Mouse (Mus musculus): Measurements from ENCODE around the gene Serinc3.
"Not testable (repeated sequence)": the region's sequence is repeated elsewhere in the genome, so short reads cannot be mapped to it uniquely, and the experiment has no call there.

Gene Serinc3

DNA sequence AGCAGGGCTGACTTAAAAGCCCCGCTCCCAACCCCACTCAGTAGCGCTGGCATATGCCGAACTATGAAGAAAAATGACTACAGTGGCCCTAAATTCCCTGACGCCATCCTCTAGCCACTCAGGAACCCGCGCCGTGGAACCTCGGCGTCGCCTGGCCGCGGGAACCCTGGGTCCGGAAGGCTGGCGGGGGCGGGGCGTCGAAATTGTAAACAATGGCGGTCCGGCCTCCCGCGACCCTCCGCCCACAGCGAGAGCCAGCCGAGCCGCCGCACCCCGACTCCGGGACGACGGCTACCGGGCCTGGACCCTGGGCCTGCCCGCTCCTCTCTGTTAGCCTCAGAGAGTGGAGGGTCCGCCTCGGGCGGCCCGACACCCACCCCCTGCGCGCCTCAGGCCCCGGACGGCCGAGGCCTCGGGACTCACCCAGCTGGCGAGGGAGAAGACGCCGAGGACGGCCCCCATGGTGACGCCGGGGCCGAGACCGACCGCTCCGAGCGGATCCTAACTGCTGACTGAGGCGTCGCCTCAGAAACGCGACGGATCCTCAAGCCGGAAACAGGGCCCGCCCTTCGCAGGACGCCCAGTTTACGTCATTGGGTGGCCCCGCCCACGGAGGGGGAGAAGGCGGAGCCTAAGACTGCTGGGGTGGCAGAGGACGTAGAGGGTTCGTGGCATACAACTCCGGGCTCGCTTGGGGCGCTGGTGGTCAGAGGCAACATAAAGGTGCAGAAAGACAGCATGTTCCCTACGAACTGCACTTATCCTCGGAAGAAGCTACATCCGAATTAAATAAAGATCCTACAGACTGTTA, at the start of gene Serinc3:
Serinc3 (minus strand) TSS at position 557 of the 811 bp plus-strand sequence.
- in situ Hi-C loops (cut with MboI; ENCODE audit: low pct_unique_long_range_greater_than_20kb in 1 of 2, low sequenced_read_pairs in 2 of 2, unreplicated experiment in 1 of 2), result no loop called here

DNA sequence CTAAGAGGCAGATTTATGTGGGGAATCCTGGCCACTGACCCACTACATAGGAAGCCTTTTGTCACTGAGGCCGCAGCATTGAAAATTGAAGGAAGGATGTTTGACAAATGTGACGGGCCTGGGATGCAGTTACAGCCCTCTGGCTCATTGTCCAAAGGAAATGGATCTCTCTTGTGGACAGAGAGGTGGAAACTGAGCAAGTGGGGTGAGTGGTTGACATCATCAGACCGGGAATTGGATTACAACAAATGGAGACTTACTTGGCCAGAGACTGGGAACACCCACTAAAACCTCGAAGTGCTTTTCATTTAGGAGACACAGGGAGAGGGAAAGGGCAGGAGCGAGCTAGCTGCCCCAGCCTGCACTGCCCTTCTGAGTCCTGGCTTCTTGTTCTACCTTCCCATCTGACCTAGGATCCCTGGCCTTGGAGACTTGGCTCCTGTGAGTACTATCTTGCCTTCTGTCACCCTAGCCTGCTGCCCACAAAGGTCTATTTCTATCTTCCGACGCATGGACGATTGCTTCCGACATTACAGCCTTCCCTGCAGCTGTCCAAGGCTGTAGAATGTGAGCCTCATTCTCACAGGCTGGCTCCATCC, 48.9 kb upstream of the Serinc3 start:
- in situ Hi-C loops (cut with MboI; ENCODE audit: low pct_unique_long_range_greater_than_20kb in 1 of 2, low sequenced_read_pairs in 2 of 2, unreplicated experiment in 1 of 2), result no loop called here

DNA sequence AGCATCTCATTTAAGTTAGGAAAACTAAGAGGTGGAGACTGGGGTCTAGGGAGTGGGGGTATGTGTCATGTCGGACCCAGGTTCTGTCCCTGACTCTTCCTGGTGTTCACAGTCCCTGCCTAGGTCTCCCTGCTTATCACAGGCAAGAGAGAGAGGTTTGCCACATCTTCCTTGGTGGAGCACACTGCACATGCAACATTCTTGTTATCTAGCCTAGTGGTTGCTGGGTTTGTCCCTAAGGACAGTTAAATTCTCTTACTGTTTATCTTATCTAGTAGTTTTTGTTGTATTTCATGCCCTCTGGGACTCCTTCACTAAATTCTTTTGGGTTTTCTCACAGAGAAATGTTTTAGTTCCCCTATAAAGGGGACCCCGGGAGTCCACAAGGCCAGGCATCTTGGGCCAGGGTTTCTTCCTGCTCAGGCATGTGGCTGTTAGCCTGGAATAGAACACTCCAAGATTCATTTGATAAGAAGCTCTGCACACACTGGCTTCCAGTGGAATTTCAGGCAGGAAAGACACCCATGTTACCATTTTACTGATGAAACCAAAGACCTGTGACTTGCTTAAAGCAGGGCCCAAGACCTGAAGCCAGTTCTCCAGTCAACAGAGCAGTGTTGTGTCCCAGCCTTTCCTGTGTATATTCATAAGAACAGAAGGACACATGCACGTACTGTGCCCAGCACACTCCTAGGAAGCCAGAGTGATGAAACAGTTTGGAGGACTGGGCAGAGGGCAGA, 48.1 kb upstream of the Serinc3 start:
- in situ Hi-C loops (cut with MboI; ENCODE audit: low pct_unique_long_range_greater_than_20kb in 1 of 2, low sequenced_read_pairs in 2 of 2, unreplicated experiment in 1 of 2), result no loop called here

DNA sequence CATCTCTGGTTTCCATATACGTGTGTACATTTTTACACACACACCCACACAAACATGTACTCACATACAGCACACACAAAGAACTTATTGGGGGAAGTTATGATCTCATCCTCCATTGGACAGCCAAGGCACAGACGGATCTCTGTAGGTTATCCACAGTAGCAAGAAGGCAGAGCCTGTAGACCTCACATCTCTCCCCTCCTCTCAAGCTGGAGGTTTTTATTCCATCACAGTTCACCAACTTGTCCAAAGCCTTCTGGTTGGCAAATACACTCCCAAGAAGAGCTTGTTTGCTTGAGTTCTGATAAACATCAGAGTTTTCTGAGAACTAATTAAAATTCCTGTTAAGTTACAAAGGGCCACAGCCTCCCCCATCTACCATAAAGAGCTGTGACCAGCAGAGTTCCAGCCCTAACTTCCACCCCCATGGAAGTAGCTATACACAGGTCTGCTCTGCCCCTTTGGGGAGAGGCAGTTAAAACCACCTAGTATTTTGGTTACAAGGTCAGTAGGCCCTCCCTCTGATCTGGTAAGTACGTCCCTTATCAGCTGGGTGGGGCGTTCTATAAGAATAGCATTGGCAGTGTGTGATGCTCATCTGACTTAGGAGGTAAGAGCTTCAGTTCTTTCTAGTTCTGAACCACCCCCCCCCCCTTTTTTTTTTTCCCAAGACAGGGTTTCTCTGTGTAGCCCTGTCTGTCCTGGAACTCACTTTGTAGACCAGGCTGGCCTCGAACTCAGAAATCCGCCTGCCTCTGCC, 47.1 kb upstream of the Serinc3 start:
- in situ Hi-C loops (cut with MboI; ENCODE audit: low pct_unique_long_range_greater_than_20kb in 1 of 2, low sequenced_read_pairs in 2 of 2, unreplicated experiment in 1 of 2), result no loop called here

DNA sequence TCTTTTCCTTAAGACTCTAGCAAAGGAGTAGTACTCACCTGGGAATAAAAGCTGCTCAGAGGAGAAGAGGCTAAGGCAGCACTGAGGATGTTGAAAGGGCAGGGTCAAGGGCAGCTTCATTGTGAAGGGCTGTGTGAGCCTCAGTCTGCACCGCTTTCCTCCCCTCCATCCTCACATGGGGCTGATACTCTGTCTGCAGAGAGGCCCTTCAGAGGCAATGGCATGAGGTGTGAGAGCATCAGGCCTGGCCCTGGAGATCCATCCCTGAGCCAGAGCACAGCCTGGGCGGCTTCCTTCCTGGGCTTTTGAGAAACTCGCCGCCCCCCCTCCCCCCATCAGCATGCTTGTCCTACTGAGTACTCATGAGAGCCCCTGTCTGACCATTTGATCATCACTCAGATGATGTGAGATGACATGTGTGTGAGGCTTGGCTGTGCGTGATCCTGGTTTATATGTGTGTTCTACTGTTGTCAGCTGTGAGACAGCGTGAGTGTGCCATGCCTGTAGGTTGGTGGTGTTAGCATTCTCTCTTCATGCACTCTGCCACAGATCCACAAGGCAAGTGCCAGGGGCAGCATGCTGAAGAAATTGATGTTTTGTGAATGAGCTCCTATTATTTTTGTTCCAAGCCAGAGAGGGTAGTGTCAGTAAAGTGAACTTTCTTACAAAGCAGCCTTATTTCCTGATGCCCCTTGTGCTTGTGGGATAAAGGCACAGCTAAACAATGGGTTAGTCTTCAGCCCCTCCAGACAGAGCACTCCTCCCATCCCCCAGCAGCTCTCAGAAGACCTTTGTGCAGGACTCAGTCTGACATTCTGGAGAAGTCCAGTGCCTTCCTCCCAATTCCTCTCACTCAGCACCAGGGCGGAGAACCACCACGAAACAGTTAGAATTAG, 45.7 kb upstream of the Serinc3 start:
- in situ Hi-C loops (cut with MboI; ENCODE audit: low pct_unique_long_range_greater_than_20kb in 1 of 2, low sequenced_read_pairs in 2 of 2, unreplicated experiment in 1 of 2), result no loop called here

DNA sequence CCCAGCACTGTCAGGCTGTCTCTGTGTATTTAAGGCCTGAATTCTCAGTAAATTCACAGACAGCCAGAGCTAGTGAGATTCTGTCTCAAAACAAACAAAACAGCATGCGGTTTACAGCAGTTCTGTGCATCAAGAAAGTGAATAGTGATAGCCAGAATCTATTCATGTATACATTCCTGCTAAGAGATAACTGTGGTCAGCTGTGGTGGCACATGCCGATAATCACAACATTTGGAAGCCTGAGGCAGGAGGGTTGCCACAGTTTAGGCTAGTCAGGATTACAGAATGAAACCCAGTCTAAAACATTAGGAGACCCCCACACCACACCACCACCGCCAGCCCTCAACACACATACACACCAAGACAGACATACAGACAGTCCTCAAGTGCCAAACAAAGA, 44.8 kb upstream of the Serinc3 start:
- in situ Hi-C loops (cut with MboI; ENCODE audit: low pct_unique_long_range_greater_than_20kb in 1 of 2, low sequenced_read_pairs in 2 of 2, unreplicated experiment in 1 of 2), result no loop called here

DNA sequence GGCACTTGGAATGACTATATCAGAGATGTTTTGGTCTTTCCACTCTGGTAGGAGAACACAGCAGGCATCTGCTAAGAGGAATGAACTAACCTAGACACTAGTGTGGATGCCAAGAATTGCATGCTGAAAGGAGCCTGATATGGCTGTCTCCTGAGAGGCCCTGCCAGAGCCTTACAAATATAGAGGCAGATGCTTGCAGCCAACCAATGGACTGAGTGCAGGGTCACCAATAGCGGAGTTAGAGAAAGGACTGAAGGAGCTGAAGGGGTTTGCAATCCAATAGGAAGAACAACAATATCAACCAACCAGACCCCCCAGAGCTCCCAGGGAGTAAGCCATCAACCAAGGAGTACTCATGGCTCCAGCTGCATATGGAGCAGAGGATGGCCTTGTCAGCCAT, 43.4 kb upstream of the Serinc3 start:
- in situ Hi-C loops (cut with MboI; ENCODE audit: low pct_unique_long_range_greater_than_20kb in 1 of 2, low sequenced_read_pairs in 2 of 2, unreplicated experiment in 1 of 2), result not testable (repeated sequence)

DNA sequence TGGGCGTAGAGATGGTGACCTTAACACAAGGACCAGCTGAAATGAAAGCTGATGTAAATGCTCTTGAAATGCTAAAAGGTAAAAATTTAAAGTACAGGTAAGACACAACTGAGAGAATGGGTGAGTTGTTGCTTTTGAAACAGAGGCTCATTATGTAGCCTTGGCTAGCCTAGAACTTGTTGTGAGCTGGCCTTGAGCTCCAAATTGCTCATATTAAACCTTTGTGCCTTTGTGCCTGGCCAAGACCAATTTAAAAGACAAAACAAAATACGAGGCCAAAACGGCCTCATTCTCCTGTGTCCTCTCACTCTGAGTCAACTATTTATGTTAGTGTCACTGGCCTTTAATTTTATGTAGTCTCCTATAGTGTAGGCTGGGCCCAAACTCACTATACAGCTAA, 42.0 kb upstream of the Serinc3 start:
- in situ Hi-C loops (cut with MboI; ENCODE audit: low pct_unique_long_range_greater_than_20kb in 1 of 2, low sequenced_read_pairs in 2 of 2, unreplicated experiment in 1 of 2), result no loop called here

DNA sequence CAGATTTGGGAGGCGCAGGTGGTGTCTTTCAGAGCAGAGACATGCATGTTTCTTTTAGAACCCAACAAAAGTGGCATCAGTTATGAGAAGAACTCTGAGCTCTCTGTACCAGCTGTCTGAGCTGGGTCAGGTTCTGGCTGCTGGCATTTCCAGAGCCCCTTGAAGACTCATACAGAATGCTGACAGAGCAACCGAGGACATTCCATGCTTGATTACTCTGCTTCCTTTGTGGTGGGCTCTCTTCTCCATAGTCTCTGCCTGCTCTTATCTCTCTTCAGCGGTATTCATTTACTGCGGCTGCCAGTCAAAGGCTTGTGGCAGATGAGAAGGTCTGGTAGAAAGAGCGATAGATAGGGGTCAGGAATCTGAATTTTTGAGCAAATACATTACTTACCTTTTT, 41.3 kb upstream of the Serinc3 start:
- in situ Hi-C loops (cut with MboI; ENCODE audit: low pct_unique_long_range_greater_than_20kb in 1 of 2, low sequenced_read_pairs in 2 of 2, unreplicated experiment in 1 of 2), result no loop called here

DNA sequence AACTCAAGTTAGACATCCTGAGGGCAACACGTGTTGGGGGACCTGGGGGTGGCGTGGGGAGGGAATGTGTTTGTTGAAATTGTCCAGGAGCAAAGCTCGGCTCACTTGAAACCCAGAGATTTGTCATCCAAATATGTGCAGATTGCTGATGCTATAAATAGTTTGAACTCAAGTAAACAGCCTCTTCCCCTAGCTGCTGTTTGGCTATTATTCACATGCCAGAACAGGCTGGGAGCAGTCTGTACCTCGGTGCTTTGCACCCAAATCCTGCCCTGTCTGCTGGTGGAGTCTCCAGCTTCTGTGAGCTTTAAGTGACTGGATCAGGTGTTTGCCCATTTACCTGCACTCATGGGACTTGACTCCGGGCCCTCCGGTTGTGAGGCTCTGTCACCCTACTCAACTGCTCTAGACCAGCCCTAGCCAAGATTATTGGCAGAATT, 40.9 kb upstream of the Serinc3 start:
- in situ Hi-C loops (cut with MboI; ENCODE audit: low pct_unique_long_range_greater_than_20kb in 1 of 2, low sequenced_read_pairs in 2 of 2, unreplicated experiment in 1 of 2), result no loop called here

DNA sequence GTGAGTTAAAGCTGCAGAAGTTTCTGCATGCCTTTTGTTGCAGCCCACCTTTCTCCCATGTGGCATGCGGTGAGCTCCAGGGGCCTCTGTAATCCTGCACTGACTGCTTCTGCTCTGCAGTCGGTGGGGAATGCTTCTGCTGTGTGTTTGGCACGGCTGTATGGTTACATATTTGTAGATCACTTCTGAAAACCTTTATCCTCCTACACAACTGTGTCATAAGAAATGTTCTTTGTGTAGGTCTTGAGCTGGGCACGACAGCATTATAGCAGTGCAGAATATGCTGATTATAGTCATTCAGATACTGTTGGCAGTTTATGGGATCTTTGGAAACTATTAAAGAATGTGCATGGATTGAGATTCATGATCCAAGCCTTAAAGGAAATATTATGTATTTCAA, 40.4 kb upstream of the Serinc3 start:
- in situ Hi-C loops (cut with MboI; ENCODE audit: low pct_unique_long_range_greater_than_20kb in 1 of 2, low sequenced_read_pairs in 2 of 2, unreplicated experiment in 1 of 2), result no loop called here

DNA sequence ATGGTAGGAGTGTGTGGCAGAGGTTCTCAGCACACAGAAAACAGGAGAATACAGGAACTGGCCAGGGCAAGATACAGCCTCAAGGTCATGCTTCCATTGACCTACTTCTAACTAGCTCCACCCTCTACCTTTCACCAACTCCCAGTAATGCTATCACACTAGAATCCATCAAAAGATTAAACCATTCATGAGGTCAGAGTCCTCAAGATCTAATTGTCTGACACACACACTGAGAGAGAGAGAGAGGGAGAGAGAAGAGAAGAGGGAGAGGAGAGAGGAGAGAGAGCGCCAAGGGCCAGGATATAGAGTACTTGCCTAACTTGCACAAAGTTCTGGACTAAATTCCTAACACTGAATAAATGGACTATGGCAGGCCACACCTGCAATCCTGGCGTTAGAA, 37.4 kb upstream of the Serinc3 start:
- in situ Hi-C loops (cut with MboI; ENCODE audit: low pct_unique_long_range_greater_than_20kb in 1 of 2, low sequenced_read_pairs in 2 of 2, unreplicated experiment in 1 of 2), result no loop called here

DNA sequence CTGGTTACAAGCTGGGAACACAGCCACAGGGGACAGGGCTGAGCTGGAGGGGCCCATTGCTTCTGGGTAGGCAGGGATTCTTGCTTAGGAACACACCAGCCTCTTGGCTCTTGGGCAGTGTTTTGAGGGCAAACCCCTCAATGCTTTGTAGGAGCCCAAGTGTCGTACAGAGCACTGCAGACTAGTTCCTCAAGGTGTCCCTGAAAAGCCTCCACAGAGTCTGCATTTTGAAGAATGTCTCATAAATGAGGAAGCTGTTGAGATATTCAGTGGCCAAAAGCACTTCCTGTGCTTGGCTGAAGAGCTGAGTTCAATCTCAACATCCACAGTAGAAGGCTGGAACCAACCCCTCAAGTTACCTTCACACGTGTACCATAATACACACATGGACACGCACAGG, 31.8 kb upstream of the Serinc3 start:
- in situ Hi-C loops (cut with MboI; ENCODE audit: low pct_unique_long_range_greater_than_20kb in 1 of 2, low sequenced_read_pairs in 2 of 2, unreplicated experiment in 1 of 2), result no loop called here

DNA sequence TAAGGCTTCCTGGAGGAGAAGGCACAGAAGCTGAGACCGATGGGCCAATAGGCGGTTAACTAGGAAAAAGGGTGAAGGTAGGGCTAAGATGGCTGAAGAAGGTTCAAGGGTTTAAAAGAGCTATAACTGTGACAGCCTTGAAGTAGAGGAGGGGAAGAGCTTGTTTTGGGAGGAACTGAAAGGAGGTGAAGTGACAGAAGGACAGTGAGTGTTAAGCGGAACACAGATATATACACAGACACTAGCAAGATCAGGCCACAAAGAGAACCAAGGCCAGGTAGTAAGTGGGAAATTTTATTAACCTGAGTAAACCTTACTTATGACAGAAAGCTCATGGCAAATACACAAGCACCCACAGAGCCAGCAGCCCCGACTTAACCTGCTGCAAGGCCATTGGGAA, 31.4 kb upstream of the Serinc3 start:
- in situ Hi-C loops (cut with MboI; ENCODE audit: low pct_unique_long_range_greater_than_20kb in 1 of 2, low sequenced_read_pairs in 2 of 2, unreplicated experiment in 1 of 2), result no loop called here

DNA sequence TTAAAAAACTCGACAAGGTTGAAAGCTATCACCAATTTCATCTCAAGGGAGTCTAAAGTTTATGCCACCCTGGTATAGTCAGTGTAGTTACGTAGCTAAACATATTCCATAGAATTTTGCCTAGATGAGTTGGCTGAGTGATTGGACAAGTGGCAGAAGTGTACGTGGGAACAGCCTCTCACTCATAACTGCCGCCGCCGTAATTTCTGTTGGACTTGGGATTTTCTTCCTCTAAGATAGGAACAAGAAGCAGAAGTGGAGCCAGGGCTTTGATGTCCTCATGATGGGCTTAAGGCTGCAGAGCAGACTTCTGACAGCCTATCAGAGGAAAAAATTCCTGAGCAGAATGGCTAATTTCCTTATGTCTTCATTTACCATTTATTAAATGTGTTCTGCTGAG, 30.7 kb upstream of the Serinc3 start:
- in situ Hi-C loops (cut with MboI; ENCODE audit: low pct_unique_long_range_greater_than_20kb in 1 of 2, low sequenced_read_pairs in 2 of 2, unreplicated experiment in 1 of 2), result no loop called here

DNA sequence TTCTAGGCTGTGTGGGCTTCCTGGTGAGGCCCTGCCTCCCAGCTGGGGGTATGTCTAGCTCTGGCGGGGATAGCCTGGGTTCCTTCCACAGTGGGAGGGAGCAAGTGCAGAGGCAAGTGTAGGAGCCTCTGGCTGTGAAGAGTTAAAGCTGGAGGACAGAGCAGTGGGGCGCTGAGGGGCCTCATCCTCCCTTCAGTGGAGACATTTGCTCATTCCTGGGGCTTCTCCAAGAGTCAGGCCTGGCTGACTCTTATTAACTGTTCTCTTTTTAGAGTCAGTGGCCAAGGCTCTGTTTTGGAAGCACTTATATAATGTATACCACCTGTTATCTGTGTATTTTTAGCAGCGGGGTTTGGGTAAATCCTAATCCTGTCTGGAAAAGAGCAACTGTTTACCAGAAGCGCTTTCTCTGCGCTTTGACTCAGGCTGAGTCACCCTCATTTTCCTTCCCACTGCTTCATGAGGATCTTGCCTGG, 30.3 kb upstream of the Serinc3 start:
- in situ Hi-C loops (cut with MboI; ENCODE audit: low pct_unique_long_range_greater_than_20kb in 1 of 2, low sequenced_read_pairs in 2 of 2, unreplicated experiment in 1 of 2), result no loop called here

DNA sequence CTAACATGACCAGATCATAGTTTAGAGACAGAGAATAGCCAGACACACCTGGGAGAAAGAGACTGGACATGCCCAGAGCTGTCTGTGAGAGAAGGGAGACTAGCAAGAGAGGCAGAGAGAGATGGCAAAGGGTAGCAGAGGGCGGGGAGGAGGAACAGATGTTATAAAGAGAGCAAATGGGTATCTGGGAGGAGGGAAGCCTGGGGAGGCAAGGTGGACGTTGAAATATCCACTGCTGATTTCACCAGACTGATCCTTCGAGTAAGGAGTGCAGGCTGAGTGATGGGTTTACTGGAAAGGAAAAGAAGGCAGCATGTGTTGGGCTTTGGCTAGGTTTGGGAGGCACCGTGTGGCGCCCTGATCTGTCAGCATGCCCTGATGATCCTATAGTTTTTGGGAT, 29.5 kb upstream of the Serinc3 start:
- in situ Hi-C loops (cut with MboI; ENCODE audit: low pct_unique_long_range_greater_than_20kb in 1 of 2, low sequenced_read_pairs in 2 of 2, unreplicated experiment in 1 of 2), result no loop called here

All from mouse embryonic stem cell (cell line).